Mouse (Mus musculus): ENCODE measurements around the gene Sytl4. TPM values are rescaled to one million over a fixed set of nuclear protein-coding genes. Genes with fewer than 3 reads are reported as not detected.

Gene Sytl4
- 20.3 TPM for polyA plus RNA-seq (2014; fragmentation: Illumina TruSeq; extraction: RNeasy Lipid Tissue Mini Kit (QIAGEN cat#74804); ENCODE audit: low read depth, low replicate concordance)

DNA sequence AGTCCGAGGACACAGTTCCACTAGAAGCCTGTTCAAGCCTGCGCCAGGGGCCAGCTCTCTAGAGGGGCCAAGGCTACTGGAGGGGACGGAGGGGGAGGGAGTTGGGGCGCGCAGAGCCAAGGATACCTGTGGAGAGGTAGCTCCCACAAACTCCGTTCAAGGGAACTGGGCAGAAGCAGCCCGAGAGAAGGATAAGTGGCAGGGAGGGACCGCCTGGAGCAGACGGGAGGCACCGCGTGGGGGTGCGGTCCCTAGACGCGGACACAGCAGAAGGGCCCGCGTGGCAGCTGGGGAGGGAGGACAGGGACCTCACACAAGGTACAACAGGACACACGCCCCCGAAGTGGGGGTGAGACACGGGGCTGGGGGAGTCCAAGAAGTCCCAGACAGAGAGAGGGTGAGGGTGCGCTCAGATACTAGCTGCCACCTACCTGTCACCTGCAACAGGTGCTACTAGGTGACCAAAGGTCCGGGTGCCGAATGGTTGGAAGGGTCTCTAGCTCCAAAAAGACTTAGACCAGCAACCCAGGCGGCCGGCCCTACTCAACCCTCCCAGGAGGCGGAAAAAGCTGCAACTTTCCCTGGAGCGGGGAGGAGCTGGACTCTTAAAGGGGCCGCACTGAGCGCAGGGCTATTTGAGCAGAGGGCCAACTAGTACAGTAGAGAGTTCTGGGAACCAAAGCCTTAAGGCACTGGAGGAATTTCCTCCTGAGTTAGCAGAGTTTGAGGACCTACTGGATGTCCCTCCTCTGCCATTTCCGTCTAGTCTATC, at the start of gene Sytl4:
TSS of gene Sytl4 (minus strand) at position 582 of the 772 bp plus-strand sequence.

DNA sequence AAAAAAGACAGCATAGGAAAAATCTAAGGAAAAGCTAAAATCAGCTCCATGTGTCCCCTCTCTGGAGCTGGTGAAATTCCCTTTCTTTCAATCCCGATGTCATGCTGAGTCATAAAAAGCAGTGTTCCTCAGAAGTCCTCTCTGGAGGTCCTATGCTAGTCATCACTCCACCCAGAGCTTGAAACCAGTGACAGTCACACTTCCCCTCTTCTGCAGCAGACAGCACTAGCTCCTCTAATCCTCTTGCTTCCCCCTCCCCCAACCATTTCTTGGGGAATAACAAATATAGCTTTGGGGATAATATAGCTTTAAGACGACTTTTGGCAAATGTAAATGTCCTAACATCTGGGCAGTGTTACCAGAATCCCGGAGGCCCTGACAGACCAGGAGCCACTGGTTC, 73.4 kb downstream of the Sytl4 start, which contains the start of gene Srpx2:
TSS of gene Srpx2 (plus strand) at position 166 of the 400 bp plus-strand sequence.

DNA sequence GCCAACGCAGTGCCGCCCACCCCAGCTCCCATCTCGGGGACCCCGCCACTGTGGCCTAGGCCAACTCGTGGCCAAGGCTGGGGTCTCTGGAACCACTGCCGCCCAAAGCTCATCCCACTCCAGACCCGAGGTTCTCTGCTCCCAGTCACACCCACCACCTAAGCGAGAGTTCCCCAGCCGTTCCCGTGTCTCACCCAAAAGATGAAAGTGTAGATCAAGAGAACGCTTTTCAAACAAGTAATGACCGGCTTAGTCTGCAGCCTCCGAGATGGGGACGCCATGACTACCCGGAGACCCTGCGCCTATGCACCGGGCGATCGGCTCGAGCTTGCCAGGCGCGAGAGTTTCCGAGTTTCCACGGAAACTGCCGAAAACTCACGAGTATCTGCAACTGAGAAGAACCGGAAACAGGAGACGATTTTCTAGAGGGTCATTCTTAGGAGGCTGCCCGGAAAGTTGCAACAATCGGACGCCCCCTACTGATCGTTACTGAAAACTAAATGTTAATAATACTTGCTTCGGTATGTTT, 83.5 kb downstream of the Sytl4 start, which contains the start of gene Tspan6:
TSS of gene Tspan6 (minus strand) at position 416 of the 529 bp plus-strand sequence.

Other genes with a start within 250 kb of the Sytl4 start
- not detected for gene Tnmd, start 130.8 kb downstream of the Sytl4 start, polyA plus RNA-seq (2014; fragmentation: Illumina TruSeq; extraction: RNeasy Lipid Tissue Mini Kit (QIAGEN cat#74804); ENCODE audit: low read depth, low replicate concordance)
- 278 TPM for gene Tspan6, start 83.4 kb downstream of the Sytl4 start, polyA plus RNA-seq (2014; fragmentation: Illumina TruSeq; extraction: RNeasy Lipid Tissue Mini Kit (QIAGEN cat#74804); ENCODE audit: low read depth, low replicate concordance)
- 0.78 TPM for gene Srpx2, start 73.4 kb downstream of the Sytl4 start, polyA plus RNA-seq (2014; fragmentation: Illumina TruSeq; extraction: RNeasy Lipid Tissue Mini Kit (QIAGEN cat#74804); ENCODE audit: low read depth, low replicate concordance)
- gene Cstf2, start 77.4 kb upstream of the Sytl4 start, polyA plus RNA-seq (2014; fragmentation: Illumina TruSeq; extraction: RNeasy Lipid Tissue Mini Kit (QIAGEN cat#74804); ENCODE audit: low read depth, low replicate concordance) = 95.3 TPM
- gene Xkrx, start 180.3 kb upstream of the Sytl4 start, polyA plus RNA-seq (2014; fragmentation: Illumina TruSeq; extraction: RNeasy Lipid Tissue Mini Kit (QIAGEN cat#74804); ENCODE audit: low read depth, low replicate concordance) = 0.20 TPM
- 76.6 TPM for gene Arl13a, start 205.7 kb upstream of the Sytl4 start, polyA plus RNA-seq (2014; fragmentation: Illumina TruSeq; extraction: RNeasy Lipid Tissue Mini Kit (QIAGEN cat#74804); ENCODE audit: low read depth, low replicate concordance)
- gene Nox1, start 240.1 kb upstream of the Sytl4 start, polyA plus RNA-seq (2014; fragmentation: Illumina TruSeq; extraction: RNeasy Lipid Tissue Mini Kit (QIAGEN cat#74804); ENCODE audit: low read depth, low replicate concordance) = not detected

Data from testis, adult 10 weeks (tissue).